Mouse (Mus musculus) bone marrow macrophage, adult 2 months (primary cell): ENCODE measurements around the gene Por. TPM values are rescaled to one million over a fixed set of nuclear protein-coding genes. Genes with fewer than 3 reads are reported as not detected.

ENCODE experiments used
- H3K27ac ChIP-seq: 2 replicates; pipeline ENCODE4 v1.5.1; 2012; ENCODE audit warnings: low read depth, low read length; ENCODE audit not compliant: insufficient read depth
- H3K4me1 ChIP-seq: 2 replicates; pipeline ENCODE4 v1.6.1; 2012; ENCODE audit warnings: low read length; ENCODE audit not compliant: control insufficient read depth, insufficient read depth
- H3K4me3 ChIP-seq: 2 replicates; pipeline ENCODE4 v1.5.1; 2012; ENCODE audit warnings: mild to moderate bottlenecking, low read length, moderate library complexity; ENCODE audit not compliant: insufficient read depth
- CTCF ChIP-seq: IDR thresholded peaks from 2 replicates; pipeline ENCODE4 v1.5.1; 2012; ENCODE audit warnings: low read depth, mild to moderate bottlenecking, low read length, moderate library complexity
- POLR2A ChIP-seq: IDR thresholded peaks from 2 replicates; pipeline ENCODE4 v1.6.1; 2012; ENCODE audit warnings: mild to moderate bottlenecking, low read depth, low read length, borderline replicate concordance
- polyA plus RNA-seq: library from polyadenylated mRNA; stranded (reverse); fragments of >200 nt; gene quantifications from 2 replicates; pipeline ENCODE4 v1.2.4, GENCODE M21; 2012; ENCODE audit not compliant: missing spikeins, insufficient read depth, insufficient read length

Gene Por
- polyA plus RNA-seq, 1 experiment = 83.9 TPM

GRCm38 (mm10) chr5:135780331-135780730, 110.5 kb downstream of the Por start:
- TF ChIP-seq CTCF (no peak), POLR2A (no peak)
- peaks cover 31% of the 10 kb centered on the region for H3K4me1 ChIP-seq
- peak overlapping the region; percentile 69 for H3K4me3 ChIP-seq
- peak overlapping the region; percentile 15; the same call in 1 of the 2 replicates for H3K27ac ChIP-seq

DNA sequence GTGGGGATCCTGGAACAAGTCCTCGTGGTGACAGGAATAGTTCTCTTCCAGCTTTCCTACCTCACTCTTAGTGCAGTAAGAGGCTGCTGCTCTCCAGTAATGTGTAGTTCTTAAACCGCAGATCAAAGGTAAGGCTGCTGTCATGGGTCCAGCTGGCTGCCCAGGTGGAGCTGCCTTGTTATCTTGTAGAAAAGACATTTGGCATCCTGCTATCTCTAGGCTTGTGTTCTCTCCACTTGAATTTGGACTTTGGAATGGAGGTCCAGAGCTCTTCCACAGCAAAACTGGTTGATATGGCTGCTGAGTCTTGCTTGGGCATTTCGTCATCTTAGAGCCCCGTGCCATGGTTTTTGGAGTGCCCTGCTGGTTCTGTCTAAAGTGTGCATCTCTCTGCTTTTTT, 113.1 kb downstream of the Por start:
- peaks cover 26% of the 10 kb centered on the region for H3K4me1 ChIP-seq
- TF ChIP-seq POLR2A = no peak
- no peak for TF ChIP-seq CTCF
- H3K4me3 ChIP-seq = no peak overlapping the region
- H3K27ac ChIP-seq = no peak overlapping the region

Other genes starting within 250 kb of the Por start
- 50.3 and 59.5 TPM in 2 replicates for gene Hip1, start 124.9 kb upstream of the Por start, polyA plus RNA-seq
- gene Ccl26, start 106.5 kb upstream of the Por start, polyA plus RNA-seq = not detected in 2 replicates
- gene Ccl24, start 97.0 kb upstream of the Por start, polyA plus RNA-seq = 0.71 and 1.1 TPM in 2 replicates
- 11.5 and 13.9 TPM in 2 replicates for gene Rhbdd2, start 37.4 kb upstream of the Por start, polyA plus RNA-seq
- gene Tmem120a, start 74.4 kb downstream of the Por start, polyA plus RNA-seq = 37.1 and 41.5 TPM in 2 replicates
- gene Styxl1, start 108.4 kb downstream of the Por start, polyA plus RNA-seq = 0.72 and 0.83 TPM in 2 replicates
- gene Mdh2, start 108.4 kb downstream of the Por start, polyA plus RNA-seq = 92.1 and 126 TPM in 2 replicates
- gene Srrm3, start 136.9 kb downstream of the Por start, polyA plus RNA-seq = not detected in 2 replicates
- 0.80 and 1.8 TPM in 2 replicates for gene Hspb1, start 217.9 kb downstream of the Por start, polyA plus RNA-seq